Mouse (Mus musculus): ENCODE measurements around the gene Taf3. TPM values are rescaled to one million over a fixed set of nuclear protein-coding genes. Genes with fewer than 3 reads are reported as not detected.

Taf3 gene
- total RNA-seq, 2 experiments from 2014 or later = 13.0 to 17.4 TPM

- DNase-seq (ENCODE audit: low spot score in 2 of 2) = no peak
- intact Hi-C loops (cut with DNase I) = no loop called here
These were observed 27.1 kb downstream of the Taf3 start for GRCm38 (mm10) chr2:10021296-10021695.

GRCm38 (mm10) chr2:10014951-10015635 lies 33.3 kb downstream of the Taf3 start:
- intact Hi-C loops (cut with DNase I) = loop anchor here (5.0 kb wide), 1 partner anchor 1263 kb away; no protein-coding TSS in a partner anchor
- no peak for DNase-seq (ENCODE audit: low spot score in 2 of 2)

GRCm38 (mm10) chr2:10010263-10010909 lies 38.0 kb downstream of the Taf3 start:
- no peak for DNase-seq (ENCODE audit: low spot score in 2 of 2)
- intact Hi-C loops (cut with DNase I) = loop anchor here (2.0 to 5.0 kb wide), 2 partner anchors 1258 to 1336 kb away; no protein-coding TSS in a partner anchor

GRCm38 (mm10) chr2:10009671-10010254 lies 38.6 kb downstream of the Taf3 start:
- no peak for DNase-seq (ENCODE audit: low spot score in 2 of 2)
- intact Hi-C loops (cut with DNase I) = loop anchor here (2.0 to 10.0 kb wide), 3 partner anchors 125 to 1335 kb away; partner anchors contain the start of genes 4930412O13Rik and 9230102O04Rik

- DNase-seq (ENCODE audit: low spot score in 2 of 2) = no peak
- intact Hi-C loops (cut with DNase I) = loop anchor here (10.0 kb wide), 1 partner anchor 124 kb away; the partner anchor contains the start of genes 4930412O13Rik and 9230102O04Rik
These were observed 39.8 kb downstream of the Taf3 start for GRCm38 (mm10) chr2:10008593-10008992.

GRCm38 (mm10) chr2:10004960-10005621 lies 43.3 kb downstream of the Taf3 start:
- intact Hi-C loops (cut with DNase I) = loop anchor here (10.0 kb wide), 1 partner anchor 120 kb away; the partner anchor contains the start of genes 4930412O13Rik and 9230102O04Rik

GRCm38 (mm10) chr2:10003358-10003757 lies 45.0 kb downstream of the Taf3 start:
- DNase-seq (ENCODE audit: low spot score in 2 of 2) = no peak
- intact Hi-C loops (cut with DNase I) = loop anchor here (10.0 kb wide), 1 partner anchor 119 kb away; the partner anchor contains the start of genes 4930412O13Rik and 9230102O04Rik

More at GRCm38 (mm10) chr2:10004960-10005621, 43.3 kb downstream of the Taf3 start:
- DNase-seq (ENCODE audit: low spot score in 2 of 2) = no peak

- intact Hi-C loops (cut with DNase I) = loop anchor here (10.0 kb wide), 1 partner anchor 117 kb away; the partner anchor contains the start of genes 4930412O13Rik and 9230102O04Rik
- no peak for DNase-seq (ENCODE audit: low spot score in 2 of 2)
These were observed 46.8 kb downstream of the Taf3 start for GRCm38 (mm10) chr2:10001591-10001990.

GRCm38 (mm10) chr2:9997535-9997934 lies 50.9 kb downstream of the Taf3 start:
- no peak for DNase-seq (ENCODE audit: low spot score in 2 of 2)
- intact Hi-C loops (cut with DNase I) = no loop called here

- intact Hi-C loops (cut with DNase I) = no loop called here
These were observed 52.3 kb downstream of the Taf3 start for GRCm38 (mm10) chr2:9996111-9996510.

GRCm38 (mm10) chr2:9990690-9991229 lies 57.6 kb downstream of the Taf3 start:
- DNase-seq (ENCODE audit: low spot score in 2 of 2) = no peak
- intact Hi-C loops (cut with DNase I) = no loop called here

More at GRCm38 (mm10) chr2:9996111-9996510, 52.3 kb downstream of the Taf3 start:
- DNase-seq (ENCODE audit: low spot score in 2 of 2) = no peak

- intact Hi-C loops (cut with DNase I) = no loop called here
- no peak for DNase-seq (ENCODE audit: low spot score in 2 of 2)
These were observed 58.5 kb downstream of the Taf3 start for GRCm38 (mm10) chr2:9989649-9990547.

- intact Hi-C loops (cut with DNase I) = no loop called here
- DNase-seq (ENCODE audit: low spot score in 2 of 2) = no peak
These were observed 60.1 kb downstream of the Taf3 start for GRCm38 (mm10) chr2:9988290-9988689.

- DNase-seq (ENCODE audit: low spot score in 2 of 2) = no peak
- intact Hi-C loops (cut with DNase I) = no loop called here
These were observed 62.4 kb downstream of the Taf3 start for GRCm38 (mm10) chr2:9985979-9986447.

GRCm38 (mm10) chr2:9982446-9982845 lies 66.0 kb downstream of the Taf3 start:
- no peak for DNase-seq (ENCODE audit: low spot score in 2 of 2)
- intact Hi-C loops (cut with DNase I) = no loop called here

- intact Hi-C loops (cut with DNase I) = no loop called here
- no peak for DNase-seq (ENCODE audit: low spot score in 2 of 2)
These were observed 76.5 kb downstream of the Taf3 start for GRCm38 (mm10) chr2:9971927-9972326.

- intact Hi-C loops (cut with DNase I) = no loop called here
These were observed 77.8 kb downstream of the Taf3 start for GRCm38 (mm10) chr2:9970579-9970978.

GRCm38 (mm10) chr2:9970178-9970577 lies 78.2 kb downstream of the Taf3 start:
- intact Hi-C loops (cut with DNase I) = no loop called here
- DNase-seq (ENCODE audit: low spot score in 2 of 2) = no peak

More at GRCm38 (mm10) chr2:9970579-9970978, 77.8 kb downstream of the Taf3 start:
- no peak for DNase-seq (ENCODE audit: low spot score in 2 of 2)
